Mouse (Mus musculus) stomach, embryonic 16.5 days (tissue): ENCODE data around the gene Bicdl1. TPM values are rescaled to one million over a fixed set of nuclear protein-coding genes. Genes with fewer than 3 reads are reported as not detected.

Source experiments
- ATAC-seq: fragments of 200-750 bp; cut with Nextera tagmentation; 2 replicates; pipeline ENCODE4 v1.8.0; 2017; ENCODE audit warnings: moderate number of reproducible peaks, moderate TSS enrichment; ENCODE audit not compliant: insufficient read depth, low FRiP score
- H3K27ac ChIP-seq: fragments of 300-500 bp; sonication (generic); 2 replicates; pipeline ENCODE4 v1.5.1; 2014; ENCODE audit warnings: low read length
- H3K27me3 ChIP-seq: fragments of 300-500 bp; sonication (generic); 2 replicates; pipeline ENCODE4 v1.6.1; 2014; ENCODE audit warnings: low read length, control low read depth, mixed read lengths; ENCODE audit not compliant: control insufficient read depth, insufficient read depth
- H3K36me3 ChIP-seq: fragments of 300-500 bp; sonication (generic); 2 replicates; pipeline ENCODE4 v1.6.1; 2014; ENCODE audit warnings: low read length; ENCODE audit not compliant: control insufficient read depth, insufficient read depth
- H3K4me1 ChIP-seq: fragments of 300-500 bp; sonication (generic); 2 replicates; pipeline ENCODE4 v1.6.1; 2014; ENCODE audit warnings: low read length, control low read depth, mixed read lengths; ENCODE audit not compliant: control insufficient read depth, insufficient read depth
- H3K4me2 ChIP-seq: fragments of 300-500 bp; sonication (generic); 2 replicates; pipeline ENCODE4 v1.6.1; 2014; ENCODE audit warnings: low read depth, low read length, mixed read lengths
- H3K4me3 ChIP-seq: fragments of 300-500 bp; sonication (generic); replicated peaks from 2 replicates; pipeline ENCODE4 v1.5.1; 2014; ENCODE audit warnings: mild to moderate bottlenecking, low read length
- H3K9ac ChIP-seq: fragments of 300-500 bp; sonication (generic); 2 replicates; pipeline ENCODE4 v1.6.1; 2014; ENCODE audit warnings: low read length
- H3K9me3 ChIP-seq: fragments of 300-500 bp; sonication (generic); replicated peaks from 2 replicates; pipeline ENCODE4 v1.6.1; 2016; ENCODE audit warnings: low read length, control low read depth; ENCODE audit not compliant: control insufficient read depth
- WGBS: fragments of 180-500 bp; shearing (Covaris S2); extraction: QIAGEN DNeasy Blood & Tissue Kit; methylation state at CpG from one replicate; pipeline ENCODE4 v1.1.7; 2014; 5-methylcytosine and 5-hydroxymethylcytosine counted together
- polyA plus RNA-seq: library from polyadenylated mRNA; unstranded; fragments of >200 nt; fragmentation: Nextera tagmentation; extraction: Ambion mirVana; gene quantifications from 2 replicates; pipeline ENCODE4 v1.2.1, GENCODE M21; 2015

Bicdl1 gene
- polyA plus RNA-seq, 1 experiment from 2014 or later, result 14.5 TPM

DNA sequence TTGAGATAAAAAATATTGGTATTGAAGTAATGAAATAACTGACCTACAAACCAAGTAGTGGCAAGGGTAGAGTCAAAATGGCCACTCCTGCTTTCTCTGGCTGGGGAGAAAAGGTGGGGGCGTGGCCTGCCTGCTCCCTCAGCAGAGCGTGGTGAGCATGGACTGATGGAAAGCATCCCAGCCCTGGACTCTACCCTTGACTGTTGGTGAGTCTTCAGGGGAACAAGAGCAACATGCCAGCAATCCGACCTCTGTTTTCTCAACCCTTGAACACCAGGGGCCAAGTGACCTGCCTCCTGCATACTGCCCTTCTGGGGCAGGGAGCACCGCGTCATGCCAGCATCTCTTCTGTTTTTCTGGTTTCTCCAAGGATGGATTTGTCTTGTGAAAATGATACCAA, 34.6 kb downstream of the Bicdl1 start:
- no peak overlapping the region for H3K4me3 ChIP-seq
- no peaks in the 10 kb centered on the region for H3K36me3 ChIP-seq
- WGBS, result 77% methylated on average over 5 of the region's 5 CpGs
- ATAC-seq, result no peak
- H3K9ac ChIP-seq, result no peak overlapping the region
- H3K4me2 ChIP-seq, result no peak overlapping the region
- H3K9me3 ChIP-seq, result no peaks in the 10 kb centered on the region
- no peak overlapping the region for H3K27ac ChIP-seq
- no peaks in the 10 kb centered on the region for H3K27me3 ChIP-seq
- no peaks in the 10 kb centered on the region for H3K4me1 ChIP-seq

DNA sequence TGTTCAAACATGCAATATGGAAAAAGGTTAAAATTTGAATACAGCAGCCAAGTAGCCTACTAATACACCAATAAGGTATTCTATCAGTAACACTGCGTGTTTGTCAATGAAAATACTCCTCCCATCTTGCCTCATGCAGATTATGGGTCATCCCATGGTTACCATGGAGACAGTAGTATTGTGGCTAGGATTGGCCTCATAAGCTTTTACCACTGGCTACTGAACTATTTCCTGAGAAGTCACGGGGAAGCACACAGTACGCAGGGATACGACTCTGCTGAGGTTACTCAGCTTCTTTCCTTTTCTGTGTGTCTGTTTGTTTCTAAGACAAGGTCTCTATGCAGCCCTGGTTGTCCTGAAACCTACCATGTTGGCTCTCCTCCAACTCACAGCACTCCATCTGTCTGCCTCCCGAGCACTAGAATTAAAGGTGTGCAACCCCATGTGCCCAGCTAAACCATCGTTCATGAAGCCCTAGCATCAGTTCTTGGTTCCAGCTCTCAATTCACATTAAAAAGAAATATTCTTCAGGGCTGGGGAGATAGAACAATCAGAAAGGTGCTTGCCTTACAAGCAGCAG, 36.1 kb downstream of the Bicdl1 start:
- no peak for ATAC-seq
- Histone ChIP-seq H3K4me2 (no peak overlapping the region), H3K9ac (no peak overlapping the region), H3K36me3 (no peaks in the 10 kb centered on the region), H3K27me3 (no peaks in the 10 kb centered on the region), H3K4me3 (no peak overlapping the region), H3K4me1 (no peaks in the 10 kb centered on the region), H3K27ac (no peak overlapping the region), H3K9me3 (no peaks in the 10 kb centered on the region)
- 70% methylated on average over 6 of the region's 6 CpGs for WGBS

DNA sequence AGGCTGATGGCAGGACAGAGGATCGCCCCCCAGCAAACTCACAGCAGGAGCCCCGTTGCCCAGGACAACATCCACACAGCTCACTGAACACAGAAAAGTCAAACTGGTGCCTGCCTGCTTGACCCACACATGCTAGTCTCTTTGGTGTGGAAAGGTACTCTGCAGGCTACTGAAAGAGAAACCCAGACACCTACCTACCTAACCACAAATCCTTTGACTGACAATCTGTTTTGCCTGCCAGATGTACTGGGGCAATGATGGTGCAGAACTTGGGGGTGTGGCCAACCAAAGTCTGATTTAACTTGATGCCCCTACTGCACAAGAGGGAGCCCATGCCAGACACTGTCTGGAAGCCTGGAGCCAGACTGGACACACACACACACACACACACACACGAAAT, 38.1 kb downstream of the Bicdl1 start:
- H3K4me3 ChIP-seq, result no peak overlapping the region
- no peak overlapping the region for H3K27ac ChIP-seq
- no peaks in the 10 kb centered on the region for H3K9me3 ChIP-seq
- H3K4me2 ChIP-seq, result no peak overlapping the region
- no peak for ATAC-seq
- no peaks in the 10 kb centered on the region for H3K27me3 ChIP-seq
- no peaks in the 10 kb centered on the region for H3K36me3 ChIP-seq
- H3K4me1 ChIP-seq, result no peaks in the 10 kb centered on the region
- H3K9ac ChIP-seq, result no peak overlapping the region
- WGBS, result 60% methylated on average over 3 of the region's 3 CpGs

DNA sequence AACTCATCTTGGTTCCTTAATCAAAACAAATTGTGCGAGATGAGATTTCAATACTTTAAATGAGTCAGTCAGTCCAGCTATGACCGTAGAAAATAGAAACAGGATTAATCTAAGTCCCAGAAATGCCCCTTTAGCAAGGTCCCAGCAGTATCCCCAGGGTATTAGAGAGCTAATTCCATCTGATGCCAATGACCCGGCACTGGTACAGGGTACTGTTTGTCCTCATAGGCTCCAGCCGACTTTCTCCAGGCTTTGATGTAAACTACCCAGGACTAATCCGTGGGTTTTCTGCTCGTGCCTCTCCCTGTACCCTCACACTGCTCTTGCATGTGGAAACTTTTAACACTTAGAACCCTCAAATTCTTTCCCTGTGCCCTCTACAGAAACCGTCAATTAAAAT, 44.7 kb downstream of the Bicdl1 start:
- ATAC-seq, result no peak
- Histone ChIP-seq H3K4me3 (no peak overlapping the region), H3K4me1 (no peaks in the 10 kb centered on the region), H3K27ac (no peak overlapping the region), H3K36me3 (no peaks in the 10 kb centered on the region), H3K9me3 (no peaks in the 10 kb centered on the region), H3K27me3 (no peaks in the 10 kb centered on the region), H3K4me2 (no peak overlapping the region), H3K9ac (no peak overlapping the region)
- WGBS, result 61% methylated on average over 7 of the region's 7 CpGs

DNA sequence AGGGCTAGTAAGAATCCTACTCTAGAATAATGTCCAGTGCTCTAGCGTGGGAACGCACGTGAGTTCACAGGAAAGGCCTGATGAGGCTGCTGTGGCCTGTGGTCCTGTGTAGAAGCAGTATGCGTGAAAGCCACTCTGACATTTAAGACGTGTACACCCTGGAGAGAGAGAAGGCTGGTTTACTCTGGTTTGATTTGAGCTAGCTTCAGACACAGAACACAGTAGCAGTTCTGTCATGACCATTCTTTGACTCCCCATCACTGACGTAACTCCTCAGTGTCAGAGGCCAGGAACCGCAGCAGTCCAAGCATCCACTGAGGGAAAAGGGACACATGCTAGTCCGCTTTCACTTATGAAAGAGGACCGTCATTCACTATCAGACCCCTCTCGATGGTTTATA, 46.3 kb downstream of the Bicdl1 start:
- H3K4me2 ChIP-seq, result no peak overlapping the region
- WGBS, result 85% methylated on average over 10 of the region's 10 CpGs
- ATAC-seq, result no peak
- H3K36me3 ChIP-seq, result no peaks in the 10 kb centered on the region
- H3K4me3 ChIP-seq, result no peak overlapping the region
- no peak overlapping the region for H3K27ac ChIP-seq
- no peaks in the 10 kb centered on the region for H3K4me1 ChIP-seq
- H3K27me3 ChIP-seq, result no peaks in the 10 kb centered on the region
- H3K9ac ChIP-seq, result no peak overlapping the region
- no peaks in the 10 kb centered on the region for H3K9me3 ChIP-seq

DNA sequence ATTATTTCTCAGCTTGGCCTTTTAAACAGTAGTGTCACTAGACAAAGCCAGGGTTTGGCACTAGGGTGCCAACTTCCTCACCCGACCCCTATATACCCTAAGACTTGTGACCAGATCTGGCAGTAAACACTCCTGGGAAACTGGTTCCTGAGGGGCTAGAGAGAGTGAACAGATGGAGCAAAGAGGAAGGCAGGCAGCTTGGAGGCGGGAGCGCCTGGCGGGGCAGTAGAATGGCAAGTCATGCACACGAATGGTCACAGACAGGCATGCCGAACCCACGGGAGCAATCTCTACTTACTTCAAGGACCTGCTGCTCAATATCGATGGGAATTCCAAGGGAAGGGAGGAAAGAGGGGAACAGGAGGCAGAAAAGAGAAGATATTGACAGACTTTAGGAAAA, 59.6 kb downstream of the Bicdl1 start:
- Histone ChIP-seq H3K4me1 (no peaks in the 10 kb centered on the region; the same call in 1 of the 2 replicates), H3K9me3 (no peaks in the 10 kb centered on the region), H3K4me3 (no peak overlapping the region), H3K4me2 (no peak overlapping the region), H3K36me3 (no peaks in the 10 kb centered on the region), H3K27me3 (no peaks in the 10 kb centered on the region), H3K9ac (no peak overlapping the region), H3K27ac (no peak overlapping the region)
- no peak for ATAC-seq
- 80% methylated on average over 8 of the region's 8 CpGs for WGBS

DNA sequence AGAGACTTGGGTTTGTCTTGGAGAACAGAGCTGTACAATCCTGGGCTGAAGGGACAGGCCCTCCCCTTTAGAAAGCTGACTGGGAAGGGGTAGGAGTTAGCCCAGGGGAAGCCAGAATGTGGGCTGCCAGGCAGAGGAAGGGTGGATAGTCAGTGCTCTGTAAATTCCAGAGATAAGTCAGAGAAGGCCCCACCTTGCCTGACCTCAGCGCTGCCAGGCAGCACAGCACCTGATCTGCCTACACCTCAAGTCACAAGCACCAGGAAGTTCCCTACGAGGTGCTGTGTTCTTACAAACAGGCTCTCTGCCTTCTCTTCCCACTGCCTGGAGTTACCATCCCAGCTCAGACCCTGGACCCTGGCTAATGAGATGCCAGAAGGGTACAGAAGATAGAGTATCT, 61.0 kb downstream of the Bicdl1 start:
- peak; percentile 75; the same call in 1 of the 2 replicates for ATAC-seq
- Histone ChIP-seq H3K27me3 (no peaks in the 10 kb centered on the region), H3K9me3 (no peaks in the 10 kb centered on the region), H3K4me1 (no peaks in the 10 kb centered on the region; the same call in 1 of the 2 replicates), H3K27ac (peak overlapping the region; percentile 21; the same call in 1 of the 2 replicates), H3K9ac (no peak overlapping the region), H3K4me2 (no peak overlapping the region), H3K4me3 (no peak overlapping the region), H3K36me3 (no peaks in the 10 kb centered on the region)
- 53% methylated on average over 2 of the region's 2 CpGs for WGBS

DNA sequence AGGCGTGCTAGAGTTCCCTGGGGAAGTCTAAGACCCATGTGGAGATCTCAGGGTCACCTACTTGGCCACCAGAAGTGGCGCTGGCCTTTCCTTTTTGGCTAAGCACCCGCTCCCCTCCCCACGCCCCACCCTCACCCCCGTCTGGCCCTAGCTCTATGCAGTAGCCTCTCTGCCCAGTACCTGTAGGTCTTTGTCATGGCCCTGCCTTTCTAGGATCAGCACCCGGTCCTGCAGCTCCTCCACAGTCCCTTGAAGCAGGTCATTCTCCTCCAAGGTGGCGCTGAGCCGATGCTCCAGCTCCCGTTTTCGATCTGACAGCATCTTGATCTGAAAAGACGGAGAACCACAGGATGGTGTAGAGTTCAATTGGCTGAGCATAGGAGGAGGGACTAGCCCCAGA, 61.4 kb downstream of the Bicdl1 start:
- no peak overlapping the region for H3K27ac ChIP-seq
- 78% methylated on average over 11 of the region's 11 CpGs for WGBS
- no peak overlapping the region for H3K9ac ChIP-seq
- no peak overlapping the region for H3K4me3 ChIP-seq
- no peaks in the 10 kb centered on the region; the same call in 1 of the 2 replicates for H3K4me1 ChIP-seq
- 0 out of 2 replicates have a peak, but pooled peaks have one; percentile 8 for ATAC-seq
- no peak overlapping the region for H3K4me2 ChIP-seq
- H3K27me3 ChIP-seq, result no peaks in the 10 kb centered on the region
- H3K9me3 ChIP-seq, result peaks cover 3% of the 10 kb centered on the region; the same call in 1 of the 2 replicates
- H3K36me3 ChIP-seq, result no peaks in the 10 kb centered on the region

DNA sequence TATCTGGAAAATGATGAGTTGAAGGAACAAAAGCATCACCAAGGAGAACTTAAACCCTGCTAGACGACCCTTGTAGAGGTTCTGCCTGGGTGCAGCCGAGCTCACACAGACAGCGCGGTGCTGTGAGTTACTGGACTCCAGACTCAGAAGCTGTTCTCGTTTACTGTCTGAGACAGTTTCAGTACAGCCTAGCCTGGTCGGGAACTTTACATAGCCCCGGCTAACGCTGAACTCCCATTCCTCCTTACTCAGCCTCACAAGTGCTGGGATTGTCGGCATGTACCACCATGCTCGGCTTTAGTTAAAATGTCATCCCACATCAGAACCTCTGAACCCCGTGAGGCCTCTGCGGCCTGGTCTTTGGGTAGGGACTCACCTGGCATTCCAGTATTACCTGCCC, 62.4 kb downstream of the Bicdl1 start:
- 88% methylated on average over 12 of the region's 12 CpGs for WGBS
- Histone ChIP-seq H3K9me3 (peaks cover 3% of the 10 kb centered on the region; the same call in 1 of the 2 replicates), H3K9ac (no peak overlapping the region), H3K4me2 (no peak overlapping the region), H3K4me3 (no peak overlapping the region), H3K4me1 (no peaks in the 10 kb centered on the region; the same call in 1 of the 2 replicates), H3K36me3 (no peaks in the 10 kb centered on the region), H3K27me3 (no peaks in the 10 kb centered on the region), H3K27ac (no peak overlapping the region)
- ATAC-seq, result no peak
